Mouse (Mus musculus): ENCODE results near the gene Gm17190. TPM values are rescaled to one million over a fixed set of nuclear protein-coding genes. Genes with fewer than 3 reads are reported as not detected.

Gm17190 gene
- polyA plus RNA-seq, 1 experiment from 2014 or later, result not detected

DNA sequence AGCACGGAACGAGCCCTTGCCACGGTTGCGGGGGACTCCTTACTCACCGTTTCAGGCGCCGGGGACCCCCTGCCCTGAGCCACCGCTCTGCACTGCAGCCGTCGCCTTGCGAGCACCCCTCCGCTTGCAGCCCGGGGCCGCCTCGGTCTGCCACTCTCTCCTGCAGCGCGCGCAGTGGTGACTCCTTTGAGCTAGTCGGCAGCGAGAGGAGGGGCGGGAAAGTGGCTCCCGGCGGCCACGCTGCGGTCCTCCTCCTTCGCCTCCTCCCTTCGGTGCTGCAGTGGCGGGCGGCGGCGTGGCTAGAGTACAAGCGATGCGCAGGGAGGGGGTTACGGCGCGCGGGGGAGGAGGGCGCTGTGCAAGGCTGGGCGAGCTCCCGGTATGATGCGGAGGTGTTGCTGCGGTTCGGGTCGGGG is 50.6 kb downstream of the Gm17190 start, which contains the start of gene Sv2c:
TSS of gene Sv2c (minus strand) at position 177 of the 416 bp plus-strand sequence.
- H3K9me3 ChIP-seq (ENCODE audit: control insufficient read depth, low read depth, low read length), result no peaks in the 10 kb centered on the region
- peak within 1 kb of the TSS; percentile 43 for H3K4me3 ChIP-seq (ENCODE audit: low read depth, low read length)
- peak; percentile 57 for ATAC-seq (ENCODE audit: insufficient number of reproducible peaks, insufficient read depth, low FRiP score, low read depth)
- peak within 1 kb of the TSS; percentile 74 for H3K4me2 ChIP-seq (replicated peaks; ENCODE audit: low read depth, low read length)
- no peak within 1 kb of the TSS for H3K27ac ChIP-seq (ENCODE audit: low read length)
- no peaks in the 10 kb centered on the region for H3K36me3 ChIP-seq (ENCODE audit: control insufficient read depth, insufficient read depth, low read length)
- peaks cover 29% of the 10 kb centered on the region for H3K27me3 ChIP-seq (ENCODE audit: control insufficient read depth, insufficient read depth, low read length)
- no peak within 1 kb of the TSS for H3K9ac ChIP-seq (replicated peaks; ENCODE audit: low read depth, low read length)
- WGBS, result under 1% methylated on average over 42 of the region's 44 CpGs
- H3K4me1 ChIP-seq (ENCODE audit: control insufficient read depth, insufficient read depth, low read length), result 0 out of 2 replicates have a peak, but pooled peaks cover 5% of the 10 kb centered on the region

Other genes with a start within 250 kb of the Gm17190 start
- 24.3 and 25.3 TPM in 2 replicates for gene Iqgap2, start 190.1 kb upstream of the Gm17190 start, polyA plus RNA-seq (2014; fragmentation: Nextera tagmentation; extraction: Ambion mirVana)
- gene Gm20075, start 678 bp upstream of the Gm17190 start, polyA plus RNA-seq (2014; fragmentation: Nextera tagmentation; extraction: Ambion mirVana), result 20.6 and 20.8 TPM in 2 replicates
- gene Sv2c, start 50.5 kb downstream of the Gm17190 start, polyA plus RNA-seq (2014; fragmentation: Nextera tagmentation; extraction: Ambion mirVana), result 2.7 and 4.0 TPM in 2 replicates

Measured in stomach, embryonic 14.5 days (tissue).